Mouse (Mus musculus): Measurements from ENCODE around the gene Adcy6. TPM values are rescaled to one million over a fixed set of nuclear protein-coding genes. Genes with fewer than 3 reads are reported as not detected.
A peak's percentile ranks its signal among the peaks of the same experiment; 100 is the strongest.

The Adcy6 gene
- total and polyA plus RNA-seq, 3 experiments = 76.0 to 77.3 TPM; not detected in 1

DNA sequence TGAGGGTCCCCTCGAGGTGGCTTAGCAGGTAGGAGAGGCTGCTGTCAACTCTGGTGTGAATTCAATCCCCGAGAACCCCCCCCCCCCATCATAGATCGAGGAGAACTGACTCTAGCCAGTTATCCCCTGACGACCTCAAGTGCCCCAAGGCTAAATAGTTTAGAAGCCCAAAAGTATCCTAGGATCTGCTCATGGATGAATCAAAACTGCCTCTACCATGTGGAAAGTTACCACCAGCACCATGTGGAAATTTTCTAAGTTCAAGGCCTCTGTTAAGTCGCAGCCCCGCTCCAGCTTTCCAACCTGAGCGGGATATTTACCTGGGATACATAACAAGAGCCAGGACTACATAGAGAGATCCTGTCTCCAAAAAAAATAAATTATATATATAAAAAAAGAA, 40.7 kb downstream of the Adcy6 start:
- Histone ChIP-seq H3K27ac (ENCODE audit: control insufficient read depth, low read depth, low read length) (peak overlapping the region; percentile 92; the same call in 1 of the 2 replicates), H3K9ac (ENCODE audit: control insufficient read depth, low read depth, low read length, poor library complexity, severe bottlenecking) (peak overlapping the region; percentile 87), H3K9me3 (replicated peaks; ENCODE audit: insufficient read depth, low read length) (no peaks in the 10 kb centered on the region), H3K79me2 (ENCODE audit: control insufficient read depth, insufficient read depth, low read length, poor library complexity) (peaks cover 43% of the 10 kb centered on the region), H3K4me1 (ENCODE audit: control insufficient read depth in 1 of 2, insufficient read depth in 2 of 2, low read length in 2 of 2) (peaks cover 0 to 28% of the 10 kb centered on the region in 2 experiments; a peak in 3 of 4 replicates), H3K27me3 (ENCODE audit: control insufficient read depth in 1 of 2, insufficient read depth in 2 of 2, low read length in 2 of 2) (no peaks in the 10 kb centered on the region), H3K4me3 (ENCODE audit: control insufficient read depth in 1 of 2, insufficient read depth in 1 of 2, low read depth in 2 of 2, low read length in 2 of 2) (peak overlapping the region; percentile 78 to 84), H3K36me3 (ENCODE audit: control insufficient read depth in 1 of 2, insufficient read depth in 2 of 2, low read length in 2 of 2) (peaks cover 8 to 39% of the 10 kb centered on the region in 2 experiments)
- DNase-seq (ENCODE audit: low read depth, low spot score) = no peak
- TF ChIP-seq ZNF384 (IDR thresholded peaks at IDR 0.05; ENCODE audit: low read depth, low read length) = no peak
- TF ChIP-seq RCOR1 (IDR thresholded peaks at IDR 0.05; ENCODE audit: low read depth, low read length) = no peak
- TF ChIP-seq MXI1 (IDR thresholded peaks at IDR 0.05; ENCODE audit: low read depth, low read length) = peak; percentile 21; the same call in 1 of the 2 replicates
- no peak for TF ChIP-seq GATA1 (IDR thresholded peaks at IDR 0.05; ENCODE audit: low read depth, low read length)
- no peak for TF ChIP-seq BHLHE40 (IDR thresholded peaks at IDR 0.05; ENCODE audit: borderline replicate concordance, low read depth, low read length)
- no peak for TF ChIP-seq SMC3 (IDR thresholded peaks at IDR 0.05; ENCODE audit: low read depth, low read length)

GRCm38 (mm10) chr15:98568256-98569033, 41.4 kb downstream of the Adcy6 start:
- Histone ChIP-seq H3K4me3 (ENCODE audit: control insufficient read depth in 1 of 2, insufficient read depth in 1 of 2, low read depth in 2 of 2, low read length in 2 of 2) (peak overlapping the region; percentile 78 to 84), H3K79me2 (ENCODE audit: control insufficient read depth, insufficient read depth, low read length, poor library complexity) (peaks cover 48% of the 10 kb centered on the region), H3K9me3 (replicated peaks; ENCODE audit: insufficient read depth, low read length) (no peaks in the 10 kb centered on the region), H3K27ac (ENCODE audit: control insufficient read depth, low read depth, low read length) (peak overlapping the region; percentile 92), H3K36me3 (ENCODE audit: control insufficient read depth in 1 of 2, insufficient read depth in 2 of 2, low read length in 2 of 2) (peaks cover 15 to 44% of the 10 kb centered on the region in 2 experiments), H3K9ac (ENCODE audit: control insufficient read depth, low read depth, low read length, poor library complexity, severe bottlenecking) (peak overlapping the region; percentile 87), H3K27me3 (ENCODE audit: control insufficient read depth in 1 of 2, insufficient read depth in 2 of 2, low read length in 2 of 2) (no peaks in the 10 kb centered on the region), H3K4me1 (ENCODE audit: control insufficient read depth in 1 of 2, insufficient read depth in 2 of 2, low read length in 2 of 2) (peaks cover 0 to 28% of the 10 kb centered on the region in 2 experiments; a peak in 3 of 4 replicates)
- TF ChIP-seq POLR2A (IDR thresholded peaks at IDR 0.05; ENCODE audit: control insufficient read depth in 1 of 2, insufficient read depth in 1 of 2, low read depth in 1 of 2, low read length in 2 of 2, poor library complexity in 1 of 2) (peak; percentile 19 to 26; a peak in 1 of 4 replicates), HCFC1 (IDR thresholded peaks at IDR 0.05; ENCODE audit: low read depth, low read length) (peak; percentile 44; the same call in 1 of the 2 replicates), TBP (IDR thresholded peaks at IDR 0.05; ENCODE audit: low read depth, low read length) (peak; percentile 86), USF2 (IDR thresholded peaks at IDR 0.05; ENCODE audit: borderline replicate concordance in 1 of 2, insufficient read depth in 1 of 2, low read depth in 1 of 2, low read length in 2 of 2) (no peak), ETS1 (IDR thresholded peaks at IDR 0.05; ENCODE audit: low read depth, low read length) (peak; percentile 41), MXI1 (IDR thresholded peaks at IDR 0.05; ENCODE audit: low read depth, low read length) (peak; percentile 27; the same call in 1 of the 2 replicates), ZMIZ1 (IDR thresholded peaks at IDR 0.05; ENCODE audit: low read depth, low read length) (no peak), POLR2AphosphoS5 (IDR thresholded peaks at IDR 0.05; ENCODE audit: borderline replicate concordance, low read depth, low read length) (no peak), GATA1 (IDR thresholded peaks at IDR 0.05; ENCODE audit: low read depth, low read length) (peak; percentile 89), CHD1 (IDR thresholded peaks at IDR 0.05; ENCODE audit: low read depth, low read length) (peak; percentile 80), EP300 (IDR thresholded peaks at IDR 0.05; ENCODE audit: low read depth in 1 of 2, low read length in 2 of 2) (peak; percentile 39; a peak in 2 of 4 replicates)
- DNase-seq (ENCODE audit: low read depth, low spot score) = peak; percentile 58
